Mouse (Mus musculus): ENCODE data around the gene Olig2.

Gene Olig2

GRCm38 (mm10) chr16:91270982-91271549 is 45.8 kb downstream of the Olig2 start:
- no peak for DNase-seq (ENCODE audit: low read depth, low spot score)

GRCm38 (mm10) chr16:91271634-91272033 is 46.4 kb downstream of the Olig2 start:
- no peak for DNase-seq (ENCODE audit: low read depth, low spot score)

Measured in mesoderm, embryonic 11.5 days (tissue).